Mouse (Mus musculus) gastrocnemius, adult 2 months (tissue): ENCODE results near the gene Akap2. TPM values are rescaled to one million over a fixed set of nuclear protein-coding genes. Genes with fewer than 3 reads are reported as not detected.

ENCODE experiments used
- DNase-seq: peaks from one replicate; pipeline ENCODE4 v3.0.0; 2022
- H3K27ac ChIP-seq: fragments of 200-600 bp; 2 replicates; pipeline ENCODE4 v1.8.1; 2022; ENCODE audit warnings: mild to moderate bottlenecking
- H3K4me3 ChIP-seq: fragments of 200-600 bp; 2 replicates; pipeline ENCODE4 v1.8.1; 2022; ENCODE audit warnings: mild to moderate bottlenecking, moderate library complexity
- CTCF ChIP-seq: fragments of 200-600 bp; IDR thresholded peaks from 2 replicates; pipeline ENCODE4 v1.8.1; 2022; ENCODE audit warnings: antibody characterized with exemption, mild to moderate bottlenecking, moderate library complexity
- intact Hi-C: fragments of 180-260 bp; cut with DNase I; formaldehyde crosslinking; loops from one replicate; pipeline ENCODE4 v1.15.1; 2025
- total RNA-seq, 2 experiments: library from RNA; stranded (reverse); gene quantifications; 2 replicates each; pipeline ENCODE4 v1.2.3; 2021

Gene Akap2
- total RNA-seq, 2 experiments from 2014 or later, result 28.3 to 42.6 TPM

DNA sequence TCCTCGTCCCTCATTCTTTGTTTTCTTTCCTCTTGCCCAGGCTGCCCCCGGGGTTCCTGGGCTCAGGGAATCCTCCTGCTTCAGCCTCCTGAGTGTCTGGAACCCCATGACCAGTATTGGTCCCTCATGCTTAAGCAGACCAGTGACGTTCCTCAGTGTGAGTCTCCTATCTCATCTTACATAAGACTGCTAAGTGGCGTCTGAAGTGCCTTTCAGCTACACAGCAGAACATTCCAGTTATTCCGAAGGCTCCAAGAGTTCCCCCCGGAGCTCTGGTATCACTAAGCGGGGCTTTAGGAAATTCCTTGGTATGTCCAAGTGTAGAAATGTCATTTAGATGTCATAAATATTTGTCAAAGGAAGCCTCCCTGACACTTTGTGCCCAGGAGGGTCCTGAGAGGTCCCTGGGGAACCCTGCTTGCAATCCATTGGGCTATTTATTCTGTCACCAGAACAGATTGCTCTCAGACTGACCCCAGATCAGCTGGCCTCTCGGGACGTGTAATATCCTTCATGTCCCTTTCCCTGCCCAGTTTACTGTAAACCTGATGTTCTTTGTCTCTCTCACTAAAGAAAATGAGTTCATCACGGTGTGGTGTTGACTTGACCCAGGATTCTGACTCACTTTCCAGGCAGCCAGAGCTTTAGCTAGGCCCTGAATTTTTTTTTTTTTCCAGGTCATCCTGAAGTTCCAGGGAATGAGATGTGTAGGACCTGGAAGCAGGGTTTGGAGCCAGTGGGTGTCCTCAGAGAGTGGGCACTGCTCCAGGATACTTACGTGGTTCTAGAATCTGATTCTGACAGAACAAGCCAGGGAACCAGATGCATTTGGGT lies 125.2 kb downstream of the Akap2 start:
- intact Hi-C loops, result no loop called here
- Histone ChIP-seq H3K27ac (peak overlapping the region; percentile 92), H3K4me3 (no peak overlapping the region)
- no peak for DNase-seq
- TF ChIP-seq CTCF, result no peak

- Histone ChIP-seq H3K27ac (peak overlapping the region; percentile 92), H3K4me3 (peak overlapping the region; percentile 73)
- intact Hi-C loops, result loop anchor here (5.0 kb wide), 1 partner anchor 63 kb away; no protein-coding TSS in a partner anchor
- no peak for TF ChIP-seq CTCF
- peak; percentile 91 for DNase-seq
These were observed 127.6 kb downstream of the Akap2 start for GRCm38 (mm10) chr4:57845031-57845431.

GRCm38 (mm10) chr4:57845541-57846210 lies 128.2 kb downstream of the Akap2 start:
- intact Hi-C loops, result loop anchor here (5.0 kb wide), 1 partner anchor 63 kb away; no protein-coding TSS in a partner anchor
- DNase-seq, result no peak
- peak overlapping the region; percentile 92 for H3K27ac ChIP-seq
- TF ChIP-seq CTCF, result no peak
- H3K4me3 ChIP-seq, result peak overlapping the region; percentile 73

DNA sequence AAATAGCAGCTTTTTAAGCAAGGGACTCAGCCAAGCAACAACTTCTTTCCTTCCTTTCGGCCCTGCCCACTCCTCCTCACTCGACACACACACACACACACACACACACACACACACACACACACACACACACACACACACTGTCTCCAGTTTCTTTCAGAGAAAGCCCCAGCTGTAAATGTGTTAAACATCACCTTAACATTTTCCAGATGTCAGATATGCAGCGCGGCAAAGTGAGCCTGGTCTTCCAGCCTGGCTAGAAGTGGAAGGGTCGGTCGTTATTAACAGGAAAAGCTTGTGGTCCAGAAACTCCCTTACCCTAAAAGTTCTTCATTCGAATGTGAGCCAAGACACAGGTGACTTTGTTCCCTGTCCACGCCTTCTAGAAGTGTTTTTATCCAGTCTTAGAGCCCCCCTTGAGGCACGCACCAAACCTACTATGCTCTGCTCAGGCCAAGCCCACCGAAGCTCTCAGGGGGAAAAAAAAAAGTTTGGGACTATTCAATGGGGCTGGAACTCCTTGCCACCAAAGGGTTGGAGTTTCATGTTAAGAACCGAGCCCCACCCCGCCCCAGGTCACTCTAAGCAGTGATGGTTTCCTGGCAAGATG lies 129.0 kb downstream of the Akap2 start:
- DNase-seq, result no peak
- Histone ChIP-seq H3K4me3 (peak overlapping the region; percentile 73), H3K27ac (peak overlapping the region; percentile 92)
- TF ChIP-seq CTCF, result no peak
- intact Hi-C loops, result loop anchor here (5.0 kb wide), 1 partner anchor 64 kb away; no protein-coding TSS in a partner anchor

DNA sequence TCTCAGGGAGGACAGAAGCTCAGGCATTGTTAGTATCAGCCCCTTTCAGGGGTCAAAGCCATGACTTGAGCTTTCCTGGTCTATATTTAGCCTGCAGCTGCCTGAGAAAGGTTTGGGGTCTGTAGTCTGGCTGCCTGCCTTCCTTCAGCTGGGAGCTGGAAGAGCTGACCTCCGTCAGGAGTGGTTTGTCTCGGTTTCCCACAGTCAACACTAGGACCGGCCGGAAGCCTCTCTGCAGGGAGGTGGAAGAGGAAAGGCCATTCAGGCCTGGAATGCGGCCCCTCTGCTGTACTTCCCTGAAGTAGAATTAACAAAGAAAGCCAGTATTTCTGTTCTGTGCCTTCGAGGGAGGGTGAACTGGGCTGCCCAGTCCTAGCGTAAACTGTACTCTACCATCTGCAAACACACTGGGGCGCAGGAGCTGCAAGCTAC lies 129.6 kb downstream of the Akap2 start:
- peak; percentile 52 for DNase-seq
- intact Hi-C loops, result loop anchor here (5.0 kb wide), 1 partner anchor 65 kb away; no protein-coding TSS in a partner anchor
- Histone ChIP-seq H3K4me3 (peak overlapping the region; percentile 73), H3K27ac (peak overlapping the region; percentile 92)
- TF ChIP-seq CTCF, result no peak

GRCm38 (mm10) chr4:57847676-57848075 lies 130.2 kb downstream of the Akap2 start:
- H3K4me3 ChIP-seq, result peak overlapping the region; percentile 73
- DNase-seq, result no peak
- H3K27ac ChIP-seq, result peak overlapping the region; percentile 92
- no peak for TF ChIP-seq CTCF
- intact Hi-C loops, result loop anchor here (5.0 kb wide), 1 partner anchor 65 kb away; no protein-coding TSS in a partner anchor

DNA sequence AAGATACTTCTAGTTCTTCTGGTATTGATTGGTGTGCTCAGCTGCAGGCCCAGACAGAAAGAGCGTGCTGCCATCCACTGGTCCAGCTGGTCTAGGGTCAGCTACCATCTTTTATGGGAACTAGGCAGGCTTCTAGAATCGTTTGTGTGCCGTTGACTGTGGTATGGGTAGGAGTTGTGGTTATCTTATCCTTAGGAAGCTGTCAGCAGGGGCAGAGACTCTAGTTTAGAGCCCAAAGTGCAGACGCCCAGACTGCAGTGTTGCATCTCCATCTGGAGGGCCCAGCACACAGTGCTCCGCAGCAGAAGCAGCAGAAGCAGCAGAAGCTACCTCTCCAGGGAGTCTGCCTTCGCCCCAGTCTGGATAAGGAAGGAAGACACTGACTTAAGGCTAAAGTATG lies 132.0 kb downstream of the Akap2 start:
- no peak for DNase-seq
- TF ChIP-seq CTCF, result peak; percentile 1; the same call in 1 of the 2 replicates
- intact Hi-C loops, result loop anchor here (5.0 kb wide), 1 partner anchor 67 kb away; no protein-coding TSS in a partner anchor
- H3K4me3 ChIP-seq, result peak overlapping the region; percentile 28
- peak overlapping the region; percentile 38 for H3K27ac ChIP-seq

GRCm38 (mm10) chr4:57851731-57852130 lies 134.3 kb downstream of the Akap2 start:
- no peak overlapping the region for H3K4me3 ChIP-seq
- intact Hi-C loops, result no loop called here
- H3K27ac ChIP-seq, result peak overlapping the region; percentile 46; the same call in 1 of the 2 replicates
- no peak for DNase-seq
- no peak for TF ChIP-seq CTCF

DNA sequence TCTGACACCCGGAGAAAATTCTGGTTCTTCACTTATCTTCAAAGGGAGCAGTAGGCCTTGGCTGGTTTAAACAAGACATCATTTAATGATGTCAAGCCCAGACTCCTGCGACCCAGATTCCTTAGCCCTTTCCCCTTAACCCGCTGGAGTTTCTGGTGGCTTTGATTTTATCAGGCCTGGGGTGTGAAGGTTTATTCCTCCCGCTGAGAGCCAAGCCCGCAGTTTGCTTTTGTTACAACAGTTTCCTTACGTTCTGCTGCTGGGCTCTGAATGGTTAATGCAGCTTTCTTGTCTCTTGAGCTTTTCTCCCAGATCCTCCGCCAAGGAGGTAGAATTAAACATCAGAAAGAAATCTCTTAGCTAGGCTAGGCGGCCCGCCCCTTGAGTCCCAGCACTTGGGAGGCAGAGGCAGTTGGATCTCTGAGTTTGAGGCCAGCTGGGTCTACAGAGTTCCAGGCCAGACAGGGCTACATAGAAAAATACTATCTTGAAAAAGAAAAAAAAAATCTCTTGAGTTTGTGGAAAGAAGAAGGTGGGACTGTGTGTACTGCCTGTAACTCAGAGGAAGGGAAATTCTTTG lies 135.1 kb downstream of the Akap2 start:
- peak overlapping the region; percentile 21 for H3K27ac ChIP-seq
- intact Hi-C loops, result no loop called here
- H3K4me3 ChIP-seq, result no peak overlapping the region
- no peak for DNase-seq
- no peak for TF ChIP-seq CTCF

GRCm38 (mm10) chr4:57854181-57854580 lies 136.7 kb downstream of the Akap2 start:
- intact Hi-C loops, result no loop called here
- Histone ChIP-seq H3K4me3 (no peak overlapping the region), H3K27ac (no peak overlapping the region)
- TF ChIP-seq CTCF, result no peak
- DNase-seq, result no peak

GRCm38 (mm10) chr4:57855281-57855941 lies 138.0 kb downstream of the Akap2 start:
- no peak for DNase-seq
- Histone ChIP-seq H3K27ac (no peak overlapping the region), H3K4me3 (no peak overlapping the region)
- TF ChIP-seq CTCF, result no peak
- intact Hi-C loops, result no loop called here

GRCm38 (mm10) chr4:57856673-57857072 lies 139.2 kb downstream of the Akap2 start:
- TF ChIP-seq CTCF, result no peak
- intact Hi-C loops, result no loop called here

More at GRCm38 (mm10) chr4:57856673-57857072, 139.2 kb downstream of the Akap2 start:
- Histone ChIP-seq H3K27ac (no peak overlapping the region), H3K4me3 (no peak overlapping the region)
- no peak for DNase-seq
